Mouse (Mus musculus): Measurements from ENCODE around the gene Ndnf. TPM values are rescaled to one million over a fixed set of nuclear protein-coding genes. Genes with fewer than 3 reads are reported as not detected.

Gene Ndnf
- polyA plus RNA-seq, 2 experiments from 2014 or later, result 0.25 to 0.74 TPM

GRCm38 (mm10) chr6:65758214-65758613 lies 86.8 kb downstream of the Ndnf start:
- ATAC-seq, result no peak

GRCm38 (mm10) chr6:65759174-65759573 lies 87.8 kb downstream of the Ndnf start:
- no peak for ATAC-seq

DNA sequence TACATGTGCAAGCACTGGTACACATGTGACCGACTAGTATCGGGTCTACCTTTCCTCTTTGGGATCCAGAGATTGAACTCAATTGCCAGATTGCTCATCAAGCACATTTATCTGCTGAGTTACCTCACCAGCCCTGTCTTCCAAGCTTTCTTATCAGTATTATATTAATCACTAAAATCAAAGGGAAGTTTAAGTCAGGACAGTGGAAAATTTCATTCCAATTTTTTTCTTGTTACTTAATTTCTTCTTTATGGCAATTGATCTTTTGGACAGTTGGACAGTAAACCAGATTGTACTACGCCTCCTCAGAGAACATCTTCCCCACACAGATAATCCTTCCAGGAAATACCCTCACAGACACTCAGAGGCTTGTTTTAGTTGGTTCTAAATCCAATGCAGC lies 88.7 kb downstream of the Ndnf start:
- ATAC-seq, result no peak

Other genes with a start within 250 kb of the Ndnf start
- 1 to 10 TPM; 6.0 to 9.5 TPM for gene Tnip3, start 146.3 kb upstream of the Ndnf start, polyA plus RNA-seq (2017; shearing (Covaris generic))
- gene Prdm5, start 107.4 kb downstream of the Ndnf start, polyA plus RNA-seq (2017; shearing (Covaris generic)), result 1 to 10 TPM; 1.4 to 2.1 TPM